Mouse (Mus musculus): ENCODE results near the gene Ccdc30. TPM values are rescaled to one million over a fixed set of nuclear protein-coding genes. Genes with fewer than 3 reads are reported as not detected.

The Ccdc30 gene
- polyA plus RNA-seq, 1 experiment from 2014 or later: 1.6 TPM

- H3K27ac ChIP-seq (ENCODE audit: low read depth, low read length): no peak overlapping the region
- H3K4me1 ChIP-seq (replicated peaks; ENCODE audit: control insufficient read depth, insufficient read depth, low read length): no peaks in the 10 kb centered on the region
- H3K4me3 ChIP-seq (ENCODE audit: low read depth, low read length): no peak overlapping the region
- no peak overlapping the region for H3K9ac ChIP-seq (ENCODE audit: low read depth, low read length)
- H3K9me3 ChIP-seq (ENCODE audit: control insufficient read depth, low read length): no peaks in the 10 kb centered on the region
- WGBS: 77% methylated on average over 3 of the region's 3 CpGs
- H3K36me3 ChIP-seq (ENCODE audit: control insufficient read depth, insufficient read depth, low read length): no peaks in the 10 kb centered on the region
- ATAC-seq (replicated peaks; ENCODE audit: low FRiP score) (no peak), DNase-seq (ENCODE audit: low spot score) (no peak)
- no peak overlapping the region for H3K4me2 ChIP-seq
- no peaks in the 10 kb centered on the region; the same call in 1 of the 2 replicates for H3K27me3 ChIP-seq (replicated peaks; ENCODE audit: control insufficient read depth, insufficient read depth, low read length)
Measured at GRCm38 (mm10) chr4:119362231-119362630, 53.1 kb downstream of the Ccdc30 start.

GRCm38 (mm10) chr4:119359196-119359971 lies 55.9 kb downstream of the Ccdc30 start:
- H3K36me3 ChIP-seq (ENCODE audit: control insufficient read depth, insufficient read depth, low read length): no peaks in the 10 kb centered on the region
- H3K27ac ChIP-seq (ENCODE audit: low read depth, low read length): no peak overlapping the region
- 9% methylated on average over 30 of the region's 30 CpGs for WGBS
- ATAC-seq (replicated peaks; ENCODE audit: low FRiP score) (peak; percentile 60; the same call in 1 of the 2 replicates), DNase-seq (ENCODE audit: low spot score) (peak; percentile 57)
- H3K9me3 ChIP-seq (ENCODE audit: control insufficient read depth, low read length): no peaks in the 10 kb centered on the region
- peak overlapping the region; percentile 60 for H3K9ac ChIP-seq (ENCODE audit: low read depth, low read length)
- peak overlapping the region; percentile 73 for H3K4me2 ChIP-seq
- no peaks in the 10 kb centered on the region for H3K4me1 ChIP-seq (replicated peaks; ENCODE audit: control insufficient read depth, insufficient read depth, low read length)
- H3K4me3 ChIP-seq (ENCODE audit: low read depth, low read length): peak overlapping the region; percentile 49
- no peaks in the 10 kb centered on the region; the same call in 1 of the 2 replicates for H3K27me3 ChIP-seq (replicated peaks; ENCODE audit: control insufficient read depth, insufficient read depth, low read length)

- Histone ChIP-seq H3K4me2 (no peak overlapping the region), H3K9me3 (ENCODE audit: control insufficient read depth, low read length) (no peaks in the 10 kb centered on the region), H3K4me1 (replicated peaks; ENCODE audit: control insufficient read depth, insufficient read depth, low read length) (no peaks in the 10 kb centered on the region), H3K27ac (ENCODE audit: low read depth, low read length) (no peak overlapping the region), H3K36me3 (ENCODE audit: control insufficient read depth, insufficient read depth, low read length) (no peaks in the 10 kb centered on the region), H3K4me3 (ENCODE audit: low read depth, low read length) (no peak overlapping the region), H3K9ac (ENCODE audit: low read depth, low read length) (no peak overlapping the region), H3K27me3 (replicated peaks; ENCODE audit: control insufficient read depth, insufficient read depth, low read length) (no peaks in the 10 kb centered on the region)
- 92% methylated on average over 6 of the region's 6 CpGs for WGBS
- ATAC-seq (replicated peaks; ENCODE audit: low FRiP score) (no peak), DNase-seq (ENCODE audit: low spot score) (no peak)
Measured at GRCm38 (mm10) chr4:119345508-119345907, 69.8 kb downstream of the Ccdc30 start.

- no peaks in the 10 kb centered on the region for H3K27me3 ChIP-seq (replicated peaks; ENCODE audit: control insufficient read depth, insufficient read depth, low read length)
- ATAC-seq (replicated peaks; ENCODE audit: low FRiP score): no peak
- peak; percentile 44 for DNase-seq (ENCODE audit: low spot score)
- no peak overlapping the region for H3K27ac ChIP-seq (ENCODE audit: low read depth, low read length)
- H3K36me3 ChIP-seq (ENCODE audit: control insufficient read depth, insufficient read depth, low read length): no peaks in the 10 kb centered on the region
- H3K4me3 ChIP-seq (ENCODE audit: low read depth, low read length): no peak overlapping the region
- H3K9ac ChIP-seq (ENCODE audit: low read depth, low read length): no peak overlapping the region
- no peaks in the 10 kb centered on the region for H3K9me3 ChIP-seq (ENCODE audit: control insufficient read depth, low read length)
- H3K4me2 ChIP-seq: no peak overlapping the region; the same call in 1 of the 2 replicates
- 6% methylated on average over 10 of the region's 10 CpGs for WGBS
- H3K4me1 ChIP-seq (replicated peaks; ENCODE audit: control insufficient read depth, insufficient read depth, low read length): no peaks in the 10 kb centered on the region
Measured at GRCm38 (mm10) chr4:119338861-119339361, 76.4 kb downstream of the Ccdc30 start.

GRCm38 (mm10) chr4:119338422-119338821 lies 76.9 kb downstream of the Ccdc30 start:
- Histone ChIP-seq H3K36me3 (ENCODE audit: control insufficient read depth, insufficient read depth, low read length) (no peaks in the 10 kb centered on the region), H3K27me3 (replicated peaks; ENCODE audit: control insufficient read depth, insufficient read depth, low read length) (no peaks in the 10 kb centered on the region), H3K4me1 (replicated peaks; ENCODE audit: control insufficient read depth, insufficient read depth, low read length) (no peaks in the 10 kb centered on the region), H3K9me3 (ENCODE audit: control insufficient read depth, low read length) (no peaks in the 10 kb centered on the region), H3K4me2 (no peak overlapping the region; the same call in 1 of the 2 replicates), H3K27ac (ENCODE audit: low read depth, low read length) (no peak overlapping the region), H3K9ac (ENCODE audit: low read depth, low read length) (no peak overlapping the region), H3K4me3 (ENCODE audit: low read depth, low read length) (no peak overlapping the region)
- DNase-seq (ENCODE audit: low spot score): no peak
- no peak for ATAC-seq (replicated peaks; ENCODE audit: low FRiP score)
- 85% methylated on average over 4 of the region's 4 CpGs for WGBS

- Histone ChIP-seq H3K27ac (ENCODE audit: low read depth, low read length) (no peak overlapping the region), H3K27me3 (replicated peaks; ENCODE audit: control insufficient read depth, insufficient read depth, low read length) (no peaks in the 10 kb centered on the region), H3K4me2 (no peak overlapping the region), H3K4me3 (ENCODE audit: low read depth, low read length) (no peak overlapping the region), H3K9me3 (ENCODE audit: control insufficient read depth, low read length) (no peaks in the 10 kb centered on the region), H3K9ac (ENCODE audit: low read depth, low read length) (no peak overlapping the region), H3K36me3 (ENCODE audit: control insufficient read depth, insufficient read depth, low read length) (no peaks in the 10 kb centered on the region), H3K4me1 (replicated peaks; ENCODE audit: control insufficient read depth, insufficient read depth, low read length) (no peaks in the 10 kb centered on the region)
- WGBS: 86% methylated on average over 6 of the region's 6 CpGs
- ATAC-seq (replicated peaks; ENCODE audit: low FRiP score) (no peak), DNase-seq (ENCODE audit: low spot score) (no peak)
Measured at GRCm38 (mm10) chr4:119333487-119333886, 81.8 kb downstream of the Ccdc30 start.

GRCm38 (mm10) chr4:119320896-119321550 lies 94.3 kb downstream of the Ccdc30 start:
- Histone ChIP-seq H3K27ac (ENCODE audit: low read depth, low read length) (0 out of 2 replicates have a peak overlapping the region, but pooled peaks have one; percentile 47), H3K9ac (ENCODE audit: low read depth, low read length) (peak overlapping the region; percentile 58), H3K36me3 (ENCODE audit: control insufficient read depth, insufficient read depth, low read length) (peaks cover 9% of the 10 kb centered on the region; the same call in 1 of the 2 replicates), H3K9me3 (ENCODE audit: control insufficient read depth, low read length) (no peaks in the 10 kb centered on the region), H3K27me3 (replicated peaks; ENCODE audit: control insufficient read depth, insufficient read depth, low read length) (no peaks in the 10 kb centered on the region), H3K4me1 (replicated peaks; ENCODE audit: control insufficient read depth, insufficient read depth, low read length) (peaks cover 13% of the 10 kb centered on the region), H3K4me3 (ENCODE audit: low read depth, low read length) (peak overlapping the region; percentile 87), H3K4me2 (peak overlapping the region; percentile 98)
- ATAC-seq (replicated peaks; ENCODE audit: low FRiP score) (peak; percentile 26), DNase-seq (ENCODE audit: low spot score) (no peak)
- 29% methylated on average over 10 of the region's 10 CpGs for WGBS

- ATAC-seq (replicated peaks; ENCODE audit: low FRiP score): peak; percentile 96
- Histone ChIP-seq H3K27ac (ENCODE audit: low read depth, low read length) (peak within 1 kb of the TSS; percentile 47; the same call in 1 of the 2 replicates), H3K36me3 (ENCODE audit: control insufficient read depth, insufficient read depth, low read length) (peaks cover 11% of the 10 kb centered on the region), H3K4me3 (ENCODE audit: low read depth, low read length) (peak within 1 kb of the TSS; percentile 87), H3K9ac (ENCODE audit: low read depth, low read length) (peak within 1 kb of the TSS; percentile 74), H3K27me3 (replicated peaks; ENCODE audit: control insufficient read depth, insufficient read depth, low read length) (no peaks in the 10 kb centered on the region), H3K4me2 (peak within 1 kb of the TSS; percentile 98), H3K9me3 (ENCODE audit: control insufficient read depth, low read length) (no peaks in the 10 kb centered on the region), H3K4me1 (replicated peaks; ENCODE audit: control insufficient read depth, insufficient read depth, low read length) (peaks cover 13% of the 10 kb centered on the region)
- peak; percentile 96 for DNase-seq (ENCODE audit: low spot score)
- WGBS: under 1% methylated on average over 44 of the region's 44 CpGs
Measured at GRCm38 (mm10) chr4:119320131-119320830, 95.0 kb downstream of the Ccdc30 start, which contains the start of gene Ppih. Gene Ppih, minus strand, starts transcription at chr4:119320546.

All from liver, embryonic 11.5 days (tissue).